Mouse (Mus musculus) bone marrow macrophage, adult 2 months (primary cell): ENCODE measurements around the gene Rasa2. TPM values are rescaled to one million over a fixed set of nuclear protein-coding genes. Genes with fewer than 3 reads are reported as not detected.
A peak's percentile ranks its signal among the peaks of the same experiment; 100 is the strongest.

ENCODE experiments used
- H3K27ac ChIP-seq: 2 replicates; pipeline ENCODE4 v1.5.1; 2012; ENCODE audit warnings: low read depth, low read length; ENCODE audit not compliant: insufficient read depth
- H3K4me1 ChIP-seq: 2 replicates; pipeline ENCODE4 v1.6.1; 2012; ENCODE audit warnings: low read length; ENCODE audit not compliant: control insufficient read depth, insufficient read depth
- H3K4me3 ChIP-seq: 2 replicates; pipeline ENCODE4 v1.5.1; 2012; ENCODE audit warnings: mild to moderate bottlenecking, low read length, moderate library complexity; ENCODE audit not compliant: insufficient read depth
- CTCF ChIP-seq: IDR thresholded peaks from 2 replicates; pipeline ENCODE4 v1.5.1; 2012; ENCODE audit warnings: low read depth, mild to moderate bottlenecking, low read length, moderate library complexity
- POLR2A ChIP-seq: IDR thresholded peaks from 2 replicates; pipeline ENCODE4 v1.6.1; 2012; ENCODE audit warnings: mild to moderate bottlenecking, low read depth, low read length, borderline replicate concordance
- polyA plus RNA-seq: library from polyadenylated mRNA; stranded (reverse); fragments of >200 nt; gene quantifications from 2 replicates; pipeline ENCODE4 v1.2.4, GENCODE M21; 2012; ENCODE audit not compliant: missing spikeins, insufficient read depth, insufficient read length

The Rasa2 gene
- polyA plus RNA-seq, 1 experiment = 5.2 TPM

DNA sequence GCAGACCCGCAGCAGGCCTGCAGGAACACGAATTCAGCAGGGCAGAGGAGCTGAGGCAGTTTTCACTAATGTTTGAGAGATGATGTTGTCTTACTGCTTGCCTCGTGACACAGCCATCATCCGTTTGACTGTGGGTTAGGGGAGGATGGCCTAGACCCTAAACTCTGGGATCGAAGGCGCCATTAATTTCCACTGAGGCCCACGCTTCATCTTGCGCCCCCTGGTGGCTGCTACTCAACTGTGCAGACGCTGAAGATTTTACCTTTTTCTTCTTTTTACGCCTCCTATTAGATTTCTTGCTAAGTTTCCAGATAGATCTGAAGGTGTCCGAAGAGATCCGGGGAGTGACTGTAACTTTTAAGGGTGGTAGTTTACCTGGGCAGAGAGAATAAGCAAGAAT, 139.6 kb downstream of the Rasa2 start:
- H3K27ac ChIP-seq = no peak overlapping the region
- peaks cover 2% of the 10 kb centered on the region; the same call in 1 of the 2 replicates for H3K4me1 ChIP-seq
- no peak for TF ChIP-seq POLR2A
- peak; percentile 90 for TF ChIP-seq CTCF
- H3K4me3 ChIP-seq = no peak overlapping the region

Other genes starting within 250 kb of the Rasa2 start
- 96.4 and 109 TPM in 2 replicates for gene Rnf7, start 152.9 kb downstream of the Rasa2 start, polyA plus RNA-seq
- gene Gm28729, start 106.4 kb downstream of the Rasa2 start, polyA plus RNA-seq = not detected in 2 replicates
- 20.6 and 24.0 TPM in 2 replicates for gene Zbtb38, start 121.2 kb upstream of the Rasa2 start, polyA plus RNA-seq